Mouse (Mus musculus) cortical plate, adult 2 months (tissue): ENCODE results near the gene Cers6. TPM values are rescaled to one million over a fixed set of nuclear protein-coding genes. Genes with fewer than 3 reads are reported as not detected.

Source experiments
- H3K27ac ChIP-seq: fragments of 200-500 bp; 2 replicates; pipeline ENCODE4 v1.5.1; 2012; ENCODE audit warnings: low read length, control low read depth, inconsistent platforms; ENCODE audit not compliant: insufficient read depth
- H3K4me1 ChIP-seq: fragments of 200-500 bp; 2 replicates; pipeline ENCODE4 v1.6.1; 2011; ENCODE audit warnings: low read length; ENCODE audit not compliant: control insufficient read depth, insufficient read depth
- H3K4me3 ChIP-seq: fragments of 200-500 bp; 2 replicates; pipeline ENCODE4 v1.5.1; 2011; ENCODE audit warnings: mild to moderate bottlenecking, low read length, control low read depth; ENCODE audit not compliant: insufficient read depth
- CTCF ChIP-seq: fragments of 200-500 bp; IDR thresholded peaks from 2 replicates; pipeline ENCODE4 v1.5.1; 2011; ENCODE audit warnings: mild to moderate bottlenecking, control low read depth, low read length; ENCODE audit not compliant: insufficient read depth; ENCODE audit errors: extremely low read depth
- POLR2A ChIP-seq: fragments of 200-500 bp; IDR thresholded peaks from 2 replicates; pipeline ENCODE4 v1.6.1; 2011; ENCODE audit warnings: mild to moderate bottlenecking, low read length, control low read depth; ENCODE audit not compliant: insufficient read depth; ENCODE audit errors: extremely low read depth
- polyA plus RNA-seq: library from polyadenylated mRNA; depleted of rRNA; stranded (reverse); fragments of >200 nt; gene quantifications from 2 replicates; pipeline ENCODE4 v1.2.3, GENCODE M21; 2012

Gene Cers6
- polyA plus RNA-seq, 1 experiment = 25.7 TPM

- TF ChIP-seq POLR2A (no peak), CTCF (no peak)
- peaks cover 4% of the 10 kb centered on the region for H3K4me1 ChIP-seq
- H3K27ac ChIP-seq = no peak overlapping the region
- no peak overlapping the region for H3K4me3 ChIP-seq
Measured at GRCm38 (mm10) chr2:68973753-68974152, 112.5 kb downstream of the Cers6 start.

- no peak for TF ChIP-seq CTCF
- TF ChIP-seq POLR2A = no peak
- no peak overlapping the region for H3K27ac ChIP-seq
- H3K4me1 ChIP-seq = peaks cover 4% of the 10 kb centered on the region
- no peak overlapping the region for H3K4me3 ChIP-seq
Measured at GRCm38 (mm10) chr2:68975286-68975685, 114.0 kb downstream of the Cers6 start.

GRCm38 (mm10) chr2:68975780-68976179 lies 114.5 kb downstream of the Cers6 start:
- no peak for TF ChIP-seq CTCF
- no peak for TF ChIP-seq POLR2A
- Histone ChIP-seq H3K27ac (no peak overlapping the region), H3K4me3 (no peak overlapping the region), H3K4me1 (peaks cover 4% of the 10 kb centered on the region)

GRCm38 (mm10) chr2:68978244-68978643 lies 117.0 kb downstream of the Cers6 start:
- Histone ChIP-seq H3K4me3 (no peak overlapping the region), H3K27ac (no peak overlapping the region), H3K4me1 (peaks cover 9% of the 10 kb centered on the region)
- TF ChIP-seq CTCF (no peak), POLR2A (no peak)

GRCm38 (mm10) chr2:68978660-68979604 lies 117.7 kb downstream of the Cers6 start:
- Histone ChIP-seq H3K4me1 (peaks cover 12% of the 10 kb centered on the region), H3K4me3 (no peak overlapping the region), H3K27ac (no peak overlapping the region)
- TF ChIP-seq POLR2A (no peak), CTCF (no peak)

- TF ChIP-seq CTCF (no peak), POLR2A (no peak)
- H3K4me3 ChIP-seq = no peak overlapping the region
- H3K27ac ChIP-seq = no peak overlapping the region
- H3K4me1 ChIP-seq = peaks cover 12% of the 10 kb centered on the region
Measured at GRCm38 (mm10) chr2:68981302-68981701, 120.1 kb downstream of the Cers6 start.

- Histone ChIP-seq H3K4me1 (peaks cover 12% of the 10 kb centered on the region), H3K27ac (no peak overlapping the region), H3K4me3 (no peak overlapping the region)
- TF ChIP-seq POLR2A = no peak
- TF ChIP-seq CTCF = no peak
Measured at GRCm38 (mm10) chr2:68981756-68982409, 120.6 kb downstream of the Cers6 start.

- H3K4me3 ChIP-seq = no peak overlapping the region
- peaks cover 12% of the 10 kb centered on the region for H3K4me1 ChIP-seq
- no peak for TF ChIP-seq CTCF
- TF ChIP-seq POLR2A = no peak
- H3K27ac ChIP-seq = no peak overlapping the region
Measured at GRCm38 (mm10) chr2:68982979-68983378, 121.7 kb downstream of the Cers6 start.

- TF ChIP-seq POLR2A (no peak), CTCF (no peak)
- no peak overlapping the region for H3K4me3 ChIP-seq
- no peak overlapping the region for H3K27ac ChIP-seq
- peaks cover 12% of the 10 kb centered on the region for H3K4me1 ChIP-seq
Measured at GRCm38 (mm10) chr2:68983431-68983830, 122.2 kb downstream of the Cers6 start.
